ENCODE assay signal across 8 mouse cellular contexts in genomic region chr9:69301445-69301844, GRCm38 (mm10).
DNase-seq lines count a peak whose midpoint lies in the region; ATAC-seq lines count a peak whose summit lies in the region.

No protein-coding gene starts in this region.

- no peak for ATAC-seq in erythroid progenitor cell, adult 5-6 weeks (replicated peaks; ENCODE audit: low FRiP score, poor library complexity, severe bottlenecking)

- peak; percentile 38 for DNase-seq in adrenal gland, postnatal 10 days
- DNase-seq in adrenal gland, adult 18-20 months (ENCODE audit: low spot score in 2 of 2): no peak
- DNase-seq in ovary, adult 18-20 months (ENCODE audit: low spot score): peak; percentile 21
- no peak for DNase-seq in ovary, postnatal 10 days (ENCODE audit: low spot score)
- DNase-seq in induced T-regulatory cell, adult 2 months (ENCODE audit: low read depth): peak; percentile 73
- peak; percentile 48 for DNase-seq in lung, postnatal 14 days
- no peak for DNase-seq in adrenal gland, postnatal 4 days (ENCODE audit: low spot score in 2 of 2)

Comparison
In these comparisons a context has a peak if more than half of its experiments do, and no peak if none do; other contexts are left out.
1. DNase-seq: peak in adrenal gland, postnatal 10 days (single experiment), ovary, adult 18-20 months (single experiment), induced T-regulatory cell, adult 2 months (single experiment) and lung, postnatal 14 days (single experiment); none in adrenal gland, adult 18-20 months (0 of 2), ovary, postnatal 10 days (single experiment) and adrenal gland, postnatal 4 days (0 of 2).